In the genomic region with DNA sequence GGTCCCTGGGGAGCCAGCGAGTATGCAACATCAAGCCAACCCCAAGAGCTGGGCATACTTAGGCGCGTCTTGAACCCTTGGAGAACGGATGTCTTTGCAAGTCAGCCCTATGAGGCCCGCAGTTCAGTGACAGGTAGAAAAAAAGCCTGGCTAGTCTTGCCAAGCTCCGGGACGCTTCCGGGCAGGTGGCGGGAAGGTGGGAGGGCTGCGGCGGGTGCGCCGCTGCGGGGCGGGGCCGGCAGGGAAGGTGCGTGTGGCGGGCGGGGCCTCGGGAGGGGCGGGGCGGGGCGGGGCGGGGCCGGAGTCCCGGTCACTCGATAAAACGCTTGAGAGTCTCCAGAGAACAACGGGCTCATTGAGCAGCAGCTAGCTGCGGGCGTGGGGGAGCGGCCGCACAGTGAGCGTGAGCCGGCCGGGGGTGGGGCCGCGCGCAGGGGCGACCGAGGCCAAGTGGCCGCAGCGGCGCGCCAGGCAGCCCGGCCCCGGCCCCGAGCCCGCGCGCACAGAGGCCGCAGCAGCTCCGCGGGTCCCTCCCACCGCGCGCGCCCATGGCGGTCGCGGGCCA, we compare ENCODE assay signal across 8 mouse cellular contexts. TPM values are rescaled to one million over a fixed set of nuclear protein-coding genes. Genes with fewer than 3 reads are reported as not detected.
DNase-seq lines count a peak whose midpoint lies in the region; ATAC-seq and TF ChIP-seq lines count a peak whose summit lies in the region.

No protein-coding gene starts in this region.

- WGBS in heart, embryonic 14.5 days = under 1% methylated on average over 51 of the region's 61 CpGs
- WGBS in kidney, embryonic 16.5 days = 1% methylated on average over 44 of the region's 61 CpGs
- WGBS in liver, embryonic 15.5 days (ENCODE audit: insufficient replicate concordance) = under 1% methylated on average over 55 of the region's 61 CpGs
- 1% methylated on average over 50 of the region's 61 CpGs for WGBS in stomach, embryonic 15.5 days

- peak; percentile 42; the same call in 1 of the 2 replicates for ATAC-seq in erythroblast, adult 5-6 weeks (replicated peaks; ENCODE audit: low FRiP score, poor library complexity, severe bottlenecking)
- peak; percentile 86 for ATAC-seq in heart, embryonic 14.5 days (ENCODE audit: insufficient number of reproducible peaks, insufficient read depth, low FRiP score, low read depth)
- peak; percentile 93 for ATAC-seq in kidney, embryonic 16.5 days (ENCODE audit: low FRiP score, low TSS enrichment)
- ATAC-seq in liver, embryonic 15.5 days (ENCODE audit: insufficient read depth) = peak; percentile 84
- ATAC-seq in stomach, embryonic 15.5 days (ENCODE audit: insufficient read depth, low FRiP score, low read depth) = peak; percentile 91

- peak; percentile 81 for DNase-seq in brain, embryonic 14.5 days (ENCODE audit: low read depth)
- peak; percentile 20 to 61 for DNase-seq in natural killer cell, adult 2 months (ENCODE audit: low spot score in 2 of 2)

- peaks cover 45% of the 10 kb centered on the region for H3K4me1 ChIP-seq in E14TG2a.4 (replicated peaks; ENCODE audit: low read depth, low read length)
- H3K4me1 ChIP-seq in heart, embryonic 14.5 days (ENCODE audit: control insufficient read depth in 2 of 2, insufficient read depth in 2 of 2, low read length in 2 of 2) = peaks cover 17% of the 10 kb centered on the region in 2 experiments
- peaks cover 28% of the 10 kb centered on the region for H3K4me1 ChIP-seq in kidney, embryonic 16.5 days (ENCODE audit: insufficient read depth, low read length)
- H3K4me1 ChIP-seq in liver, embryonic 15.5 days (replicated peaks) = peaks cover 18% of the 10 kb centered on the region
- peaks cover 10% of the 10 kb centered on the region; the same call in 1 of the 2 replicates for H3K4me1 ChIP-seq in stomach, embryonic 15.5 days

- H3K4me2 ChIP-seq in heart, embryonic 14.5 days (ENCODE audit: low read length) = peak overlapping the region; percentile 91
- H3K4me2 ChIP-seq in kidney, embryonic 16.5 days (replicated peaks; ENCODE audit: low read depth, low read length) = peak overlapping the region; percentile 69
- peak overlapping the region; percentile 97 for H3K4me2 ChIP-seq in liver, embryonic 15.5 days
- peak overlapping the region; percentile 95 for H3K4me2 ChIP-seq in stomach, embryonic 15.5 days

- H3K27ac ChIP-seq in heart, embryonic 14.5 days (replicated peaks in 1 of 2; ENCODE audit: control insufficient read depth in 1 of 2, insufficient read depth in 1 of 2, low read depth in 2 of 2, low read length in 2 of 2) = peak overlapping the region; percentile 75 to 86
- peak overlapping the region; percentile 81 for H3K27ac ChIP-seq in kidney, embryonic 16.5 days (ENCODE audit: low read length)
- H3K27ac ChIP-seq in liver, embryonic 15.5 days (replicated peaks) = peak overlapping the region; percentile 24; the same call in 1 of the 2 replicates
- peak overlapping the region; percentile 90 for H3K27ac ChIP-seq in stomach, embryonic 15.5 days

- TF ChIP-seq POLR2A in brain, embryonic 14.5 days (IDR thresholded peaks at IDR 0.05; ENCODE audit: borderline replicate concordance, extremely low read depth, insufficient read depth, insufficient read length, poor library complexity, severe bottlenecking) = peak; percentile 56

- peak overlapping the region; percentile 89 for H3K9ac ChIP-seq in heart, embryonic 14.5 days (ENCODE audit: low read length)
- peak overlapping the region; percentile 88 for H3K9ac ChIP-seq in kidney, embryonic 16.5 days (replicated peaks; ENCODE audit: low read length)
- peak overlapping the region; percentile 52 for H3K9ac ChIP-seq in liver, embryonic 15.5 days
- H3K9ac ChIP-seq in stomach, embryonic 15.5 days = peak overlapping the region; percentile 76

- H3K4me3 ChIP-seq in E14TG2a.4 (replicated peaks; ENCODE audit: low read length) = peak overlapping the region; percentile 96
- peak overlapping the region; percentile 71 to 86 for H3K4me3 ChIP-seq in heart, embryonic 14.5 days (ENCODE audit: control insufficient read depth in 1 of 2, insufficient read depth in 1 of 2, low read depth in 1 of 2, low read length in 2 of 2)
- H3K4me3 ChIP-seq in kidney, embryonic 16.5 days (ENCODE audit: low read length) = peak overlapping the region; percentile 86
- H3K4me3 ChIP-seq in liver, embryonic 15.5 days (replicated peaks) = peak overlapping the region; percentile 68
- H3K4me3 ChIP-seq in stomach, embryonic 15.5 days (replicated peaks) = peak overlapping the region; percentile 84

- H3K9me3 ChIP-seq in E14TG2a.4 (ENCODE audit: low read length) = peaks cover 12% of the 10 kb centered on the region
- H3K9me3 ChIP-seq in heart, embryonic 14.5 days (ENCODE audit: control insufficient read depth, low read length) = no peaks in the 10 kb centered on the region
- H3K9me3 ChIP-seq in kidney, embryonic 16.5 days (ENCODE audit: low read length) = no peaks in the 10 kb centered on the region
- no peaks in the 10 kb centered on the region for H3K9me3 ChIP-seq in liver, embryonic 15.5 days (replicated peaks)
- H3K9me3 ChIP-seq in stomach, embryonic 15.5 days = no peaks in the 10 kb centered on the region

- H3K27me3 ChIP-seq in E14TG2a.4 (ENCODE audit: insufficient read depth, low read length) = no peaks in the 10 kb centered on the region; the same call in 1 of the 2 replicates
- no peaks in the 10 kb centered on the region for H3K27me3 ChIP-seq in heart, embryonic 14.5 days (ENCODE audit: control insufficient read depth, insufficient read depth, low read length)
- peaks cover 3% of the 10 kb centered on the region; the same call in 1 of the 2 replicates for H3K27me3 ChIP-seq in kidney, embryonic 16.5 days (ENCODE audit: insufficient read depth, low read length)
- H3K27me3 ChIP-seq in liver, embryonic 15.5 days = peaks cover 54% of the 10 kb centered on the region
- H3K27me3 ChIP-seq in stomach, embryonic 15.5 days (replicated peaks) = no peaks in the 10 kb centered on the region; the same call in 1 of the 2 replicates

- TF ChIP-seq CTCF in E14TG2a.4 (conservative IDR thresholded peaks at IDR 0.05; ENCODE audit: low read length) = no peak
- TF ChIP-seq CTCF in brain, embryonic 14.5 days (IDR thresholded peaks at IDR 0.05; ENCODE audit: borderline replicate concordance, extremely low read depth, insufficient read depth, insufficient read length) = no peak

- peaks cover 19% of the 10 kb centered on the region for H3K36me3 ChIP-seq in E14TG2a.4 (ENCODE audit: insufficient read depth, low read length)
- no peaks in the 10 kb centered on the region for H3K36me3 ChIP-seq in heart, embryonic 14.5 days (ENCODE audit: control insufficient read depth, insufficient read depth, low read length)
- no peaks in the 10 kb centered on the region for H3K36me3 ChIP-seq in kidney, embryonic 16.5 days (ENCODE audit: insufficient read depth, low read length)
- H3K36me3 ChIP-seq in liver, embryonic 15.5 days (replicated peaks) = no peaks in the 10 kb centered on the region
- no peaks in the 10 kb centered on the region for H3K36me3 ChIP-seq in stomach, embryonic 15.5 days

RNA-seq across cellular contexts. Expression of a gene that starts 41.3 kb away (rescaled TPM):
- 30.7 and 36.8 TPM in 2 replicates for polyA plus RNA-seq in brain, embryonic 14.5 days (2012; rRNA removed)
- 9.8 and 11.1 TPM in 2 replicates for total RNA-seq in erythroblast, adult 5-6 weeks (2015; ENCODE audit: low replicate concordance)
- total RNA-seq in erythroblast, adult 5-6 weeks (2017; ENCODE audit: low replicate concordance) = 6.6 and 10.0 TPM in 2 replicates
- 96.4 and 103 TPM in 2 replicates for polyA plus RNA-seq in heart, embryonic 14.5 days (2014; fragmentation: Nextera tagmentation; extraction: Ambion mirVana)
- polyA plus RNA-seq in kidney, embryonic 16.5 days (2015; fragmentation: Nextera tagmentation; extraction: Ambion mirVana) = 56.8 and 75.1 TPM in 2 replicates
- 6.3 and 6.6 TPM in 2 replicates for polyA plus RNA-seq in liver, embryonic 15.5 days (2015; fragmentation: Nextera tagmentation; extraction: Ambion mirVana)
- polyA plus RNA-seq in stomach, embryonic 15.5 days (2015; fragmentation: Nextera tagmentation; extraction: Ambion mirVana) = 61.8 and 74.1 TPM in 2 replicates

Comparison
In these comparisons a context has a peak if more than half of its experiments do, and no peak if none do; other contexts are left out.
1. Peak in every context shown above with its lines: DNase-seq, ATAC-seq, H3K4me3 ChIP-seq and H3K27ac ChIP-seq.
2. ATAC-seq: peak in every context shown above with its lines; median percentile 93 in kidney, embryonic 16.5 days; 91 in stomach, embryonic 15.5 days; 86 in heart, embryonic 14.5 days; 84 in liver, embryonic 15.5 days; 42 in erythroblast, adult 5-6 weeks.
3. H3K27ac ChIP-seq: peak in every context shown above with its lines; median percentile 90 in stomach, embryonic 15.5 days; 81 in kidney, embryonic 16.5 days; 80 in heart, embryonic 14.5 days; 24 in liver, embryonic 15.5 days.